Mouse (Mus musculus) lung, postnatal 0 days (tissue): Measurements from ENCODE around the gene Fank1.

Experiments used
- CTCF ChIP-seq: IDR thresholded peaks from 2 replicates; pipeline ENCODE4 v1.5.1; 2016; ENCODE audit warnings: antibody characterized with exemption, mild to moderate bottlenecking
- EP300 ChIP-seq: IDR thresholded peaks from 2 replicates; pipeline ENCODE4 v1.6.1; 2016; ENCODE audit warnings: antibody characterized with exemption, mild to moderate bottlenecking, control low read depth

- TF ChIP-seq CTCF, result no peak
- no peak for TF ChIP-seq EP300
Measured at GRCm38 (mm10) chr7:133765240-133765848, 11.3 kb upstream of the Fank1 start.
